Mouse (Mus musculus): Measurements from ENCODE around the gene Sdf2. TPM values are rescaled to one million over a fixed set of nuclear protein-coding genes. Genes with fewer than 3 reads are reported as not detected.
"Not testable (repeated sequence)": the region's sequence is repeated elsewhere in the genome, so short reads cannot be mapped to it uniquely, and the experiment has no call there.

Sdf2 gene
- polyA plus RNA-seq, 1 experiment, result 60.7 TPM

DNA sequence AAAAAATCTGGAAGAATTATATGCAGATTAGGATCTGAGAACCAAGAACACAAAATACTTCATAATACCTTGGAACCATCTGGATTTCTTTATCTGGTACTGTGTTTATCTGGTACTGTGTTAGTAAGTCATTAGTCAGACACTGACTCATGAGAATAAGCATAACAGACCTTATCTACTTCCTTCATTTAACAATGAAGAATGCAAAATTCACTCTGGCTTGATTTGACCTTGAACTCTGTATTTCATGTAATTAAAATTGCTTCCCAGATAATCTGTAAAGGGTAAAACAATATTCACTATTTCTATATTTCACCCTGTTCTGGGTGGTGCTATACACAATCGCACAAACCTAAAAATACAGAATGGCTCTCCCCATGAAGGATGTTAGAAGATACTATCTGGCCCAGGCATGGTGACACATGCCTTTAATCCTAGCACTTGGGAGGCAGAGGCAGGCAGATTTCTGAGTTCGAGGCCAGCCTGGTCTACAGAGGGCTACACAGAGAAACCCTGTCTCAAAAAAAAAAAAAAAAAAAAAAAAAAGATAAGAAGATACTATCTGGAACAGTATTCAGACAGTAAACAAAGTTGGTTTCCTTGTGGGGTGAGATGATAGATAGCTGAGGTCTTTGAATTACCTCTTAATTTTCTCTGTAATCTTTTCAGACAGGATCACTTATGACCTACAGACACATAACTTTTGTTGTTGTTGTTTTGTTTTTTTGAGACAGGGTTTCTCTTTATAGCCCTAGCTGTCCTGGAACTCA is 15.1 kb downstream of the Sdf2 start:
- no peak for DNase-seq (ENCODE audit: low read depth in 1 of 2, low spot score in 2 of 2)
- no peak for TF ChIP-seq POLR2A (IDR thresholded peaks at IDR 0.05; ENCODE audit: low read depth, low read length)
- no peak for TF ChIP-seq CTCF (IDR thresholded peaks at IDR 0.05; ENCODE audit: extremely low read depth, insufficient read depth, insufficient read length, insufficient replicate concordance)
- Histone ChIP-seq H3K4me1 (ENCODE audit: control insufficient read depth, insufficient read depth, insufficient read length) (0 out of 2 replicates have a peak, but pooled peaks cover 2% of the 10 kb centered on the region), H3K4me3 (ENCODE audit: extremely low read depth, insufficient read depth, insufficient read length) (no peak overlapping the region), H3K27me3 (ENCODE audit: control insufficient read depth, insufficient read depth, low read length) (no peaks in the 10 kb centered on the region), H3K27ac (ENCODE audit: insufficient read depth, low read length) (no peak overlapping the region), H3K36me3 (ENCODE audit: control insufficient read depth, insufficient read depth, low read length) (peaks cover 15% of the 10 kb centered on the region)
- 96% methylated on average over 2 of the region's 2 CpGs for WGBS

DNA sequence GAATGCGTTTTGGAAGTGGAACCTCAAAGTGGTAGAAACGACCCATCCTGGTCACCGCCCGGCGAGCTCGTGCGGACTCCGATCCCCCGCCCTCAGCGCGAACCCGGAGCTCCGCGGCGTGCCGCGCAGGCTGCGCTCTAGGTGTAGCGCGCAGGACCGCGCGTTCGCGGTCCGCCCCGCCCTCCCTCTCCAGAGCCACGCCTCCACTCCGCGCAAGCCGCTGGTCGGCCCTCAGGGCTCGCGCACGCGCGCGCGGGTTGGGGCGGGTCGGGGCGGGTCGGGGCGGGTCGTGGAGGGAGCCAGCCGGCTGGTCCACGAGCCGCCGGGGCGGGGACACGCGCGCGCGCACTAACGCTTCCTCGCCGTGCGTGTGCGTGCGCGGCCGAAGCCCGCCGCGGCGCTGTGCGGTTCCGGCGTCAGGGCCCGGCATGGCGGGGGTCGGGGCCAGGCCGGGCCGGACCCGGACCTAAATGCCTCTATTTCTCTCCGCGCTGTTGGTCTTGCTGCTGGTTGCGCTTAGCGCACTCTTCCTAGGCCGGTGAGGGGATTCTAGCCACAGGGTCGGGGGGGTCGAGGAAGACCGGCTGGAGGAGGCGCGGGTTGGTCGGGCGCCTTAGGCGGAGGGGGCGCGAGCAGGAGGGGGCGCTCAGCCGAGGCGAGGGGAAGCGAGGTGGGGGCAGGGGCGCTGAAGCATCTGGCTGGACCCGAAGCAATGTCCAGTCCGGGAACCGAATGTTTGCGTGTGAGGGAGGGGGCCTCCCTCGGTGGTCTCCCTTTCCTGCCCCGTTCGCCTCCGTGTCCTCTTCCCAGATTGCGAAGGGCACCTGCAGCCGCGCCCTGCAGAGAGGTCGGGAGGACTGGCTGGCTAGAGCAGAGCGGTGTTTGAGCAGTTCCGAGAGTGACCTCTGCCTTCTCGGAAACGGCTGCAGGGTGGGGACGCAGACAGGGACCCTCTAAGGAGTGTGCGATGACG is 16.1 kb downstream of the Sdf2 start, which contains the start of gene 2610507B11Rik:
Gene 2610507B11Rik (plus strand): TSS at position 373 of the 973 bp plus-strand sequence.
- Histone ChIP-seq H3K27ac (ENCODE audit: insufficient read depth, low read length) (peak within 1 kb of the TSS; percentile 81), H3K36me3 (ENCODE audit: control insufficient read depth, insufficient read depth, low read length) (peaks cover 21% of the 10 kb centered on the region), H3K4me3 (ENCODE audit: extremely low read depth, insufficient read depth, insufficient read length) (peak within 1 kb of the TSS; percentile 96), H3K4me1 (ENCODE audit: control insufficient read depth, insufficient read depth, insufficient read length) (0 out of 2 replicates have a peak, but pooled peaks cover 2% of the 10 kb centered on the region), H3K27me3 (ENCODE audit: control insufficient read depth, insufficient read depth, low read length) (no peaks in the 10 kb centered on the region)
- DNase-seq (ENCODE audit: low read depth in 1 of 2, low spot score in 2 of 2), result peak; percentile 84 to 91
- TF ChIP-seq POLR2A (IDR thresholded peaks at IDR 0.05; ENCODE audit: low read depth, low read length), result no peak; the same call in 1 of the 2 replicates
- no peak for TF ChIP-seq CTCF (IDR thresholded peaks at IDR 0.05; ENCODE audit: extremely low read depth, insufficient read depth, insufficient read length, insufficient replicate concordance)
- under 1% methylated on average over 88 of the region's 115 CpGs for WGBS

GRCm38 (mm10) chr11:78262550-78262949 is 17.0 kb downstream of the Sdf2 start:
- H3K27me3 ChIP-seq (ENCODE audit: control insufficient read depth, insufficient read depth, low read length), result no peaks in the 10 kb centered on the region
- H3K27ac ChIP-seq (ENCODE audit: insufficient read depth, low read length), result no peak overlapping the region
- no peak for TF ChIP-seq POLR2A (IDR thresholded peaks at IDR 0.05; ENCODE audit: low read depth, low read length)
- TF ChIP-seq CTCF (IDR thresholded peaks at IDR 0.05; ENCODE audit: extremely low read depth, insufficient read depth, insufficient read length, insufficient replicate concordance), result peak; percentile 53; the same call in 1 of the 2 replicates
- peak; percentile 39 to 47 for DNase-seq (ENCODE audit: low read depth in 1 of 2, low spot score in 2 of 2)
- no peak overlapping the region for H3K4me3 ChIP-seq (ENCODE audit: extremely low read depth, insufficient read depth, insufficient read length)
- 4% methylated on average over 8 of the region's 8 CpGs for WGBS
- H3K4me1 ChIP-seq (ENCODE audit: control insufficient read depth, insufficient read depth, insufficient read length), result 0 out of 2 replicates have a peak, but pooled peaks cover 2% of the 10 kb centered on the region
- peaks cover 28% of the 10 kb centered on the region for H3K36me3 ChIP-seq (ENCODE audit: control insufficient read depth, insufficient read depth, low read length)

- Histone ChIP-seq H3K4me1 (ENCODE audit: control insufficient read depth, insufficient read depth, insufficient read length) (0 out of 2 replicates have a peak, but pooled peaks cover 2% of the 10 kb centered on the region), H3K27ac (ENCODE audit: insufficient read depth, low read length) (no peak overlapping the region), H3K36me3 (ENCODE audit: control insufficient read depth, insufficient read depth, low read length) (peaks cover 48% of the 10 kb centered on the region), H3K4me3 (ENCODE audit: extremely low read depth, insufficient read depth, insufficient read length) (no peak overlapping the region), H3K27me3 (ENCODE audit: control insufficient read depth, insufficient read depth, low read length) (no peaks in the 10 kb centered on the region)
- no peak for TF ChIP-seq POLR2A (IDR thresholded peaks at IDR 0.05; ENCODE audit: low read depth, low read length)
- TF ChIP-seq CTCF (IDR thresholded peaks at IDR 0.05; ENCODE audit: extremely low read depth, insufficient read depth, insufficient read length, insufficient replicate concordance), result no peak
- WGBS, result 94% methylated on average over 6 of the region's 6 CpGs
- no peak for DNase-seq (ENCODE audit: low read depth in 1 of 2, low spot score in 2 of 2)
These were observed 20.0 kb downstream of the Sdf2 start for GRCm38 (mm10) chr11:78265571-78265970.

GRCm38 (mm10) chr11:78271986-78272385 is 26.4 kb downstream of the Sdf2 start:
- 94% methylated on average over 13 of the region's 13 CpGs for WGBS
- Histone ChIP-seq H3K4me3 (ENCODE audit: extremely low read depth, insufficient read depth, insufficient read length) (no peak overlapping the region), H3K27ac (ENCODE audit: insufficient read depth, low read length) (no peak overlapping the region), H3K4me1 (ENCODE audit: control insufficient read depth, insufficient read depth, insufficient read length) (no peaks in the 10 kb centered on the region), H3K27me3 (ENCODE audit: control insufficient read depth, insufficient read depth, low read length) (no peaks in the 10 kb centered on the region), H3K36me3 (ENCODE audit: control insufficient read depth, insufficient read depth, low read length) (peaks cover 62% of the 10 kb centered on the region)
- no peak for DNase-seq (ENCODE audit: low read depth in 1 of 2, low spot score in 2 of 2)
- TF ChIP-seq CTCF (IDR thresholded peaks at IDR 0.05; ENCODE audit: extremely low read depth, insufficient read depth, insufficient read length, insufficient replicate concordance) (no peak), POLR2A (IDR thresholded peaks at IDR 0.05; ENCODE audit: low read depth, low read length) (no peak)

DNA sequence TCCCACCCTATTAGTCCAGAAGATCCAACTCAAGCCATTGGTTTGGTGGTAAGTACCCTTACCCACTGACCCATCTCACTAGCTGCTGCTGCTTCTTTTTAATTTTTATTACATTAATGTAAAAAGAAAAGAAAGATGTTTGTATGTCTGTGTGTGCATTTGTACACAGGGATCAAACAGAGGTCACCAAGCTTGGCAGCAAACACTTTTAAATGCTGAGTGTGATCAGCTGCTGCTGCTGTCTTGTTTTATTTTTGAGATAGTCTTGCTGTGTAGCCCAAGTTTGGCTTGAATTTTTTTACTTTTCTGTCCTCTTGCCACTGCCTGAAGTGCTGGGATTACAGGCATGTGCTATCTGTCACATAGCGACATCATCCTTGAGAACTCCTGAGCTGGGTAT is 30.1 kb downstream of the Sdf2 start:
- no peak for DNase-seq (ENCODE audit: low read depth in 1 of 2, low spot score in 2 of 2)
- Histone ChIP-seq H3K4me1 (ENCODE audit: control insufficient read depth, insufficient read depth, insufficient read length) (no peaks in the 10 kb centered on the region; the same call in 1 of the 2 replicates), H3K4me3 (ENCODE audit: extremely low read depth, insufficient read depth, insufficient read length) (no peak overlapping the region), H3K27me3 (ENCODE audit: control insufficient read depth, insufficient read depth, low read length) (no peaks in the 10 kb centered on the region), H3K36me3 (ENCODE audit: control insufficient read depth, insufficient read depth, low read length) (peaks cover 60% of the 10 kb centered on the region), H3K27ac (ENCODE audit: insufficient read depth, low read length) (no peak overlapping the region)
- WGBS, result 94% methylated on average over 1 of the region's 1 CpGs
- TF ChIP-seq POLR2A (IDR thresholded peaks at IDR 0.05; ENCODE audit: low read depth, low read length) (no peak), CTCF (IDR thresholded peaks at IDR 0.05; ENCODE audit: extremely low read depth, insufficient read depth, insufficient read length, insufficient replicate concordance) (no peak)

- H3K36me3 ChIP-seq (ENCODE audit: control insufficient read depth, insufficient read depth, low read length), result peaks cover 63% of the 10 kb centered on the region
- not testable (repeated sequence) for H3K27ac ChIP-seq (ENCODE audit: insufficient read depth, low read length); DNase-seq (ENCODE audit: low read depth in 1 of 2, low spot score in 2 of 2); H3K4me1 ChIP-seq (ENCODE audit: control insufficient read depth, insufficient read depth, insufficient read length); H3K4me3 ChIP-seq (ENCODE audit: extremely low read depth, insufficient read depth, insufficient read length); H3K27me3 ChIP-seq (ENCODE audit: control insufficient read depth, insufficient read depth, low read length)
- 94% methylated on average over 4 of the region's 4 CpGs for WGBS
These were observed 30.6 kb downstream of the Sdf2 start for GRCm38 (mm10) chr11:78276169-78276568.
